Mouse (Mus musculus) neural tube, embryonic 13.5 days (tissue): ENCODE results near the gene 4930550L24Rik. TPM values are rescaled to one million over a fixed set of nuclear protein-coding genes. Genes with fewer than 3 reads are reported as not detected.
A peak's percentile ranks its signal among the peaks of the same experiment; 100 is the strongest.

Experiments
- ATAC-seq: fragments of 200-750 bp; cut with Nextera tagmentation; 2 replicates; pipeline ENCODE4 v1.8.0; 2017; ENCODE audit warnings: low read depth, mild to moderate bottlenecking, moderate TSS enrichment, moderate library complexity
- H3K27ac ChIP-seq: fragments of 300-500 bp; sonication (generic); replicated peaks from 2 replicates; pipeline ENCODE4 v1.5.1; 2015; ENCODE audit warnings: moderate library complexity, mild to moderate bottlenecking, inconsistent platforms
- H3K27me3 ChIP-seq: fragments of 300-500 bp; sonication (generic); 2 replicates; pipeline ENCODE4 v1.6.1; 2015; ENCODE audit warnings: mild to moderate bottlenecking, inconsistent platforms
- H3K36me3 ChIP-seq: fragments of 300-500 bp; sonication (generic); 2 replicates; pipeline ENCODE4 v1.6.1; 2015; ENCODE audit warnings: mild to moderate bottlenecking, inconsistent platforms
- H3K4me1 ChIP-seq: fragments of 300-500 bp; sonication (generic); replicated peaks from 2 replicates; pipeline ENCODE4 v1.6.1; 2015; ENCODE audit warnings: inconsistent platforms
- H3K4me2 ChIP-seq: fragments of 300-500 bp; sonication (generic); 2 replicates; pipeline ENCODE4 v1.6.1; 2015; ENCODE audit warnings: inconsistent platforms, mild to moderate bottlenecking, moderate library complexity
- H3K4me3 ChIP-seq: fragments of 300-500 bp; sonication (generic); 2 replicates; pipeline ENCODE4 v1.5.1; 2015; ENCODE audit warnings: mild to moderate bottlenecking, inconsistent platforms
- H3K9ac ChIP-seq: fragments of 300-500 bp; sonication (generic); 2 replicates; pipeline ENCODE4 v1.6.1; 2015; ENCODE audit warnings: moderate library complexity, mild to moderate bottlenecking, inconsistent platforms
- H3K9me3 ChIP-seq: fragments of 300-500 bp; sonication (generic); 2 replicates; pipeline ENCODE4 v1.6.1; 2016; ENCODE audit warnings: inconsistent platforms
- WGBS: fragments of 180-500 bp; shearing (Covaris S2); methylation state at CpG from one replicate; pipeline ENCODE4 v1.1.7; 2015; 5-methylcytosine and 5-hydroxymethylcytosine counted together
- polyA plus RNA-seq: library from polyadenylated mRNA; unstranded; fragments of >200 nt; fragmentation: Nextera tagmentation; extraction: Ambion mirVana; gene quantifications from 2 replicates; pipeline ENCODE4 v1.2.1, GENCODE M21; 2015

The 4930550L24Rik gene
- 0.11 TPM in 1 of 2 replicates, not detected in the other for polyA plus RNA-seq

- Histone ChIP-seq H3K36me3 (no peaks in the 10 kb centered on the region), H3K27me3 (no peaks in the 10 kb centered on the region), H3K4me3 (no peak within 1 kb of the TSS), H3K4me1 (no peaks in the 10 kb centered on the region), H3K9me3 (no peaks in the 10 kb centered on the region), H3K9ac (no peak within 1 kb of the TSS), H3K4me2 (no peak within 1 kb of the TSS), H3K27ac (no peak within 1 kb of the TSS)
- 84% methylated on average over 2 of the region's 2 CpGs for WGBS
- ATAC-seq: no peak
Observed at GRCm38 (mm10) chrX:58909060-58909459, at the start of gene 4930550L24Rik. TSS of gene 4930550L24Rik (plus strand) at chrX:58909360.

- Histone ChIP-seq H3K36me3 (no peaks in the 10 kb centered on the region), H3K27ac (no peak overlapping the region), H3K9me3 (no peaks in the 10 kb centered on the region), H3K9ac (no peak overlapping the region), H3K4me1 (no peaks in the 10 kb centered on the region), H3K4me3 (no peak overlapping the region), H3K27me3 (no peaks in the 10 kb centered on the region), H3K4me2 (no peak overlapping the region)
- WGBS: 92% methylated on average over 1 of the region's 1 CpGs
- no peak for ATAC-seq
Observed at GRCm38 (mm10) chrX:58900753-58901152, 8.4 kb upstream of the 4930550L24Rik start.

GRCm38 (mm10) chrX:58967969-58968368 is 58.8 kb downstream of the 4930550L24Rik start:
- no peak overlapping the region for H3K4me3 ChIP-seq
- H3K36me3 ChIP-seq: no peaks in the 10 kb centered on the region
- no peaks in the 10 kb centered on the region for H3K4me1 ChIP-seq
- no peak overlapping the region for H3K4me2 ChIP-seq
- ATAC-seq: peak; percentile 63; the same call in 1 of the 2 replicates
- no peak overlapping the region for H3K9ac ChIP-seq
- H3K27ac ChIP-seq: no peak overlapping the region
- WGBS: 74% methylated on average over 2 of the region's 2 CpGs
- no peaks in the 10 kb centered on the region for H3K9me3 ChIP-seq
- H3K27me3 ChIP-seq: no peaks in the 10 kb centered on the region
